Mouse (Mus musculus) lung, postnatal 0 days (tissue): ENCODE results near the gene Gm49395.

Experiments
- CTCF ChIP-seq: IDR thresholded peaks from 2 replicates; pipeline ENCODE4 v1.5.1; 2016; ENCODE audit warnings: antibody characterized with exemption, mild to moderate bottlenecking
- EP300 ChIP-seq: IDR thresholded peaks from 2 replicates; pipeline ENCODE4 v1.6.1; 2016; ENCODE audit warnings: antibody characterized with exemption, mild to moderate bottlenecking, control low read depth

DNA sequence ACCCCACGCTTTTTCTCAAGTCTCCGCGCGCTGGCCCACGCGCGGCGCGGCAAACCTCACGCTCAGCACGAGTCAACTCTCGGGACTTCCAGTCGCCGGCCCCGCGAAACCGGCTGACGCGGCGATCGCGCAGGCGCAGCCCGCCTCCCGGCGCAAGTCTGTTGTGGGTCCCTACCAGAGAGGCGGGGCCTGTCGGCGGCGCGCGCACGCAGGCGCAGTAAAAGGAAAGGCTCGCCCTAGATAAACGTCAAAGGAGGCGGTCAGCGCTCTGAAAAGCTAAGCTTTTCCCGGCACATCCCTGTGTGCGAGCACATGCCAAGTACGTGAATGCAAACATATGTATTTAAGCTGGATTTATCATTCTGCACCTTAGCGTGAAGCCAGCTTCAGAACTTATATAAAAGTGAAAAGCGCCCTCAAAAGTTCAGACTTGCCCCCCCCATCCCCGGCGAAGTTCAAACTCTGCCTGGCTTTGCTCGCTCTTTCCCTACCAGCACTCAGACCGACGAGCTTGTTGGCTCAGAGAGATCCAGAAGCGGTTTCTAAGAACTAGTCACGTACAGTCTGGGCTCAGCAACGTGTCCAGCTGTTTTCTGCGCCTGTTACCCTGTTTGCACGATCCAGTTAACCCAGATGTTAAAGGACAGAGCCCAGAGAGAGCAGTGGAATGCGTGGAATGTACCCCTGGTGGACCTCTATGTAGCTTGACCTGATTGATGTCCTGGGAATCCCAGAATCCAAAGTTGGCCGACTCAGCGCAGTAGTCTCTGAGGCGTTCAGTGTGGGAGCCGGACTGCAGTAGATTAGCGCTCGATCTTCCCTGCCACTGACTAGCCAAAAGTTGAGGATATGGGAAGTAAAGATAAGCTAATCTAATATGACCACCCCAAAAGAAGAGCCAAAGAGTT lies 11.4 kb downstream of the Gm49395 start, which contains the start of gene Pelo:
- no peak for TF ChIP-seq CTCF
- TF ChIP-seq EP300, result peak; percentile 29
